Mouse (Mus musculus) layer of hippocampus, postnatal 14 days (tissue): Measurements from ENCODE around the gene Saa2. TPM values are rescaled to one million over a fixed set of nuclear protein-coding genes. Genes with fewer than 3 reads are reported as not detected.

Experiments used
- DNase-seq, 2 experiments: peaks; one replicate each; pipeline ENCODE4 v3.0.0; 2021 to 2022; ENCODE audit warnings: low spot score in 2 of 2, mixed read lengths in 1 of 2
- total RNA-seq, 2 experiments: library from RNA; stranded (reverse); gene quantifications; 2 replicates each; pipeline ENCODE4 v1.2.3; 2021

Gene Saa2
- total RNA-seq, 2 experiments from 2014 or later: not detected

DNA sequence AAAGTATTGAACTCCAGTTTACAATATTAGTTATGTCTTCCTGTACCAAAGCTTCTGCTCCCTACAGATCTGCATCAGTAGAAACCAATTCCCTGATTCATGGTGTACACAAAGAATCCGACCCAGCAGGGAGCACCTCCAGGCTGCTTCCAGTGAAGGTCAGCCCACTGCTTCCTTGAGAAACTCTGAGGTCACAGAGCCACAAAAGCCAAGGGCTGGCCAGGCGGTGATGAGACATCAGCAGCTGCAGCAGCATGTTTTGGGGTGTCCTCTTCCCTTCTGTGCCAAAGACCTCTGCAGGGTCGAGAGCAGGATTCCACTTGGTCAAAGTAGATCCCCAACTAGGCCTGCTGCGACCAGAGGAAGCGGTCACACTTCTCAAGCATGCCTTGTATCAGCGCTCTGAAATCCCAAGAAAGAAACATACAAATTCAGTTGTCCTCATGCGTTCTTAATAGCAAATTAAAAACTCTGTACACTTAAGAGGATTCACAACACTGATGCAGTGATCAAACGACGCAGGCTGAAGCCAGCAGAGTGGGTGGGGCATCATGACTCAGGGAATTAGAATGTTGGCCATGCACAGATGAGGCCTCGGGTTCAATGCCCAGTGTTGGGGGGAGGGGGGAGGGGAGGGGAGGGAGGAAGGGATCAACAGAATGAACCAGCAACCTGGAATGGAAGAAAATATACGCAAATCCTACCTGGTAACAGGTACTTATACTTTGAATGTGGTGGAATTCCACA lies 9.6 kb downstream of the Saa2 start:
- no peak for DNase-seq

DNA sequence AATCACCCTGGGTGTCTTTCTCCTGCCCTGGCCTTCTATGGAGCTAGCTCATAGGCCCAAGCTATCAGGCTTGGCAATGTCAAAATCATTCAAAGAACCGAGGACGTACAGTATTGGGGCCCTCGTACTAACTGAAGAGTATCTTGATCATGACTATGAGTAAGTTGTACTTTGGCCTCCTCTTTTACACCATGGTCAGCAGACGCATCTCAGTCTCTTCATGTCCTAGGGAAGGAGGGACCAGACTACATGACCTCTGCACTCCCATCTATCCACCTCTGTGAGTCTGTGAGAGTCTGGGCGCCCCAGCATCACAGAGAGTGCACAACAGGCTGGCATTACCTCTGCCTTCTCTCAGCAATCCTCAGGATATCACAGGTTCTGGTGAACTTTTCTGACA lies 11.0 kb downstream of the Saa2 start:
- no peak for DNase-seq

DNA sequence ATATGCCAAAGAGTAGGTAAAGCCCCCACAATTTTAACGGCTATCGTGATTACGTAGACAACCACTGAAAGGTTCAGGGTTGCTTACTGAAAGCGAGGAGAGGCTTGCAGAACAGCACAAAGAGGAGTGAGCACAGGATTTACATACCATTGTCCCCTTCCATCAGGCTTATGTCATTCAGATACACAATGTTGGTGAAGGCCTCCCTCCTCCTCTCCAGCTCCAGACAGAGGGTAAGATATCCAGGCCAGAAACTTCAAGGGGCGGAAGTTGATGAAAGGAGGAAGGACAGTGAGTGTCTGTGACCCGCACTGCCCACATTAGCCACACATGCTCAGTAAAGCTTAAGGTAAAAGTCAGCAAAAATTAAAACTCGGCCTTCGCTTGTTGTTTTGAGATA lies 13.1 kb downstream of the Saa2 start:
- DNase-seq: no peak

DNA sequence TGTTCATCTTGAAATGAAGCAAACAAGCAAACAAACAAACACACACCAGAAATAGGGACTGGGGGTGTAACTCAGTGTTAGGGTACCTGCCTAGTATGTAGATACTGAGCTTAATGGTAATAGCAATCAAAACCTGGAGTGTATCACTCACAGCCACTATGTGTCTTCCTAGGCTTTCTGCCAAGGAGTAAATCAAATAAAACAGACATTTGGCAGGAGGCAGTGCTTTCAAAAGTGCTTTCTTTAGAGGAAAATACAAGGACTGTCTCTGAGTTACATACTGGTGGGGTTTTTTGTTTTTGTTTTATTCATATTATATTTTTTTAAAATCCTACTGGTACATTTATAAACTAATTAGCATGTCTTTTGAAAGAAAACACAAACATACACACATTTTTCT lies 15.8 kb downstream of the Saa2 start:
- DNase-seq: no peak

DNA sequence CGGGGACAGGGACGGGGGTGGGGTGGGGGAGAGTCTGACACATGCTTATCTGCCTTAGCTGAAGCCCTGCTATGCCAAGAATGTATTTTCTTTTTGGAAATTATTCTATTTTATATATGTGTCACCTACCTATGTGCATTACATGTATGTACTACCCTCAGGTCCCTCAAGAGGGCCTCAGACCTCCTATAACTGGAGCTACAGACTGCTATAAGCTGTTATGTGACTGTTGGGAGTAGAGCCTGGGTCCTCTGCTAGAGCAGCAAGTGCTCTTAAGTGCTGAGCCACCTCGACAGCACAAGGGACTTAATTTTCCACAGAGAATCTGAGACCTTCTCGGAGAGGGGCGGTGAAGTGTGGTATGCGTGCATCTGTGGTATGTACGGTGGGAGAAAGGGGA lies 16.9 kb downstream of the Saa2 start:
- DNase-seq: no peak

DNA sequence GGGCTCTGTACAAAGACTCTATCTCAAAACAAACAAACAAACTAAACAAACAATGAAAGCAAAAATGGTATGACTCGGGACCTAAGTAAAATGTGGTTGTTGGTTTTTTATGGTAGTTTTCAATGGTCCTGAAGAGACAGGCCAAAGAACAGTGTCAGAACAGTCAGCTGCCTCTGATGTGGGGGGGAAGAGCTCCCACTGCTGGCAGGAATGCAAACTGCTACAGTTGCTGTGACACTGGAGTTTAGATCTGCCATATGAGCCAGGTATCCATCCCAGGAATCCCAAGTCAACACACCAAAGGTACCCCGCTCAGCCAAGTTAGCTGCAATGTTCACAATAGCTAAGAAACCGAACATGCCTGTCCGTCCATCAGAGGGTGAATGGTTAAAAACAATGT lies 19.1 kb downstream of the Saa2 start:
- DNase-seq: peak; percentile 14 to 29

DNA sequence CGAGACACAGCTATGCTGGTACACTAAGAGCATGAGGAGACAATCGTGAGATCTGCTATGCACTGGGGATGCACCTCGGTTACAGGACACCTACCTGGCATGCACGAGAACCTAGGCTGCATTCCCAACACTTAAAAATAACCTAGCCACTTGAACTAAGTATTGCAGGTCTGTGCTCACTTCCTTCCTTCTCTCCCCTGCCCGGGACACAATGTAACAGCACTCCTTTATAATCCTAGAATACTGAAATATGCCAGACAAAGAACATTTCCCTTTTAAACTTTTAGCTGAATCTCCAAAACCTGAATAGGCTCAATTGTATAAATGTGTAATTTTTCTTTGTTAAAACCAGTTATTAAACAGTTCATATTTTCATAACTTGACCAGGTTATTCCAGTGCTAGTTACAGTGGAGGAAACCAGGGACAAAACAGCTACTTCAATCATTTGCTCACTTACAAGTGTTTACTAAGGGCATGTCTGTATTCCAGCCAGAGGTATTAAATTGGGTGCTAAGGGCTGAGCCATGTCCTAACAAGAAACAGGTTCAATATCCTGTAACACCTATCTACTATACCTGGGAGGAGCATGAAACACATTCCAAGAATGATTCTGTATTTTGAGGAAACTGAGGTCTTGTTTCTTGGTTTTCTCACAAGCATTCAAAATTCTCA lies 37.7 kb downstream of the Saa2 start:
- no peak for DNase-seq

DNA sequence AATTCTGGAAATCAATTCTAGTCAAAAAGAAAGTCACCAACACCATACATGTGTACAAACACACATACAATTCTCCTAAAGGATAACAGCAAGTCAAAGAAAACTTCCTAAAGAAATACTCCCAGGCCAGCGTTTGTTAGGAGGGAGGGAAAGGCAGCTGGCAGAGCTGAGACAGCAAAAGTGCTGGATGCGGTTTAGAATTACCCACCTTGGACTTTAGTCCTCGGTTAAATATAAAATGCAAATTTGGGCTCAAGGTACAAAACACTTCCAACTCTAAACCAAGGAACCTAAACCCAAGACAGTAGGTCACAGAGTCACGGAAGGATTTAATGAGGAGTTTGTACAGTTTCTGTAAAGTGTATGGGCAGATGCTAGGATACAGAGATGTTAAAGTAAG lies 42.3 kb downstream of the Saa2 start:
- DNase-seq: no peak

DNA sequence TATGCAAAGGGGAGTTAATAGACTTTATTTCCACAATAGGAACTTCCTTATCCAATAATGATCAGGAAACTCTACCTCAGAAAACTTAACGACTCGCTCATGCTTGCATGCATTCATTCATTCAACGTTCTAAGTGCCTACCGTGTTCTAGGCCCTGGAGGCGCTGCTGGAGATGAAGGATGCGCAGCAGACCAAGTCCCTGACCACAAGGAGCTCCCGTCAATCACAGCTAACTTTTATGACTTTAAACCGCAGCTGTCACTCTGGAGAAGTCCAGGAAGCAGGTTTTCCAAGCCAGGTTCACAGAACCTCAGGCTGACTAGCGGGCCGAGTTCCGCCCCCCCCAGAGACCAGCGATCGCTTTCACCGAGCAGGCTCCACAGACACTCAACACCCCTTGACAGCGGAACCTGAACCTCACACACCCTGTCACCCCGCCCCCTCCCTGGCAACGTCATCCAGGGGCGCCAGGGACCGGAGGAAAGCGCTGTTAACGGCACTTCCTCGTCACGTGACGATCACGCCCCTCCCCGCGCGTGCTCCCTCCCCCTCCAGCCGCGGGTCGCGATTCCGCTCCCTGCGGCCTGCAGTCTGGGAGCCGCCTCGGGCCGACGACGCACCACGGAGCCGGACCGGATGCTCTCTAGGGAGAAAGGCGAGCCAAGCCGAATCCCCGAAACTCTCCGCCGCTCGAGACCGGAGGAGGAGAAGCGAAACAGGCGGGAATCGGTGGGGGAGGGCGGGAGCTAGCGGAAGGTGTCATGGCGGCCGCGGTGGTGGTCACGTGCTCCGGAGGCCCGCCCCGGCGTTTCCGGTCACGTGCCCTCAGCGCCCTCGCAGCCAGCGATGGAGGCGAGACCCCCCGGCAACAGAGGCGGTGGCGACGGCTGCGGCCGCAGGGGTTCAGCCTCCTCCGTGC lies 44.0 kb downstream of the Saa2 start, which contains the start of the genes Hps5 and Gtf2h1:
Hps5 (minus strand) TSS at position 778 of the 919 bp plus-strand sequence.
Gtf2h1 (plus strand) TSS at position 817 of the 919 bp plus-strand sequence.
- peak; percentile 95 to 98 for DNase-seq

DNA sequence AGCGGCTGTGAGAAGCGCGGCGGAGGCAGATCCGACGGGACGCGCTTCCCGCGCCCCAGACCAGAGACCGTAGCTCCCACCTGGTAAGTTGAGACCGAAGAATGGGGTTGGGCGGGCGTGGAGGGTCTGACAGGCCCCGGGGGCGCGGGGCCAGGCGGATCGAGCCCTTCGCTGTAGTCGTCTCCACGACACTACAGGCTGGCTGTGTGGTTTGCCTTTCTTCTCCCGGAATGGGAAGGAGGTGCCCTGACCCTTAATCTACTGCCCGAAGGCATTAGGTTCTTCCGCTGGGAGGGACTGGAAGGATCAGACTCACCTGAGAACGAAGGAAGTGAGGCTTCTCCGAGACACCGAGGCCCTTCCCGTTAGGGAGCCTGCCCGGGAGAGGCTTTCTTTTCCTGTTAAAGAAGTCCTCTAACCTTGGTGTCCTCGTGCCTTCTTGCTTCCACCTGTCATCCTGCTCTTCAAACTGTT lies 44.7 kb downstream of the Saa2 start:
- DNase-seq: no peak

DNA sequence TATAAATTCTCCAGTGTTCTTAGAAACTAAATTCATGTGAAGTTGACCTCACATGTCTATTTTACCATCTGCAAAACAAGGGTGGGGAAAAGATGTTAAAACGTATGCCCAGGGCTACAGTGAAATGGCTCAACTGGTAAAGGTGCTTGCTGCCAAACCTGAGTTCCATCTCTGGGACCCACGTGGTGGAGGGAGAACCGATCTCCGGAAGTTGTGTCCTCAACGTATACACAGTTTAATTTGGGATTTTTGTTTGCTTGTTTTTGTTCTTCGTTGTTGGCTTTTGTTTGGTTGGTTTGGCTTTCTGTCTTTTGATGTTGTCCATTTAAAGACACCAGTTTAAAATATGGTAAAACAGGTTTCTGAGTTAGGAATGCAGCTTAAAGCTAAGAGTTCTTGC lies 45.2 kb downstream of the Saa2 start:
- DNase-seq: no peak

Other genes starting within 250 kb of the Saa2 start
- 10 to 100 TPM; 49.3 to 53.4 TPM for gene Sergef, start 112.0 kb upstream of the Saa2 start, total RNA-seq
- under 1 TPM; 0.19 to 0.35 TPM for gene Tph1, start 79.3 kb upstream of the Saa2 start, total RNA-seq
- 1 to 10 TPM; 9.0 to 9.1 TPM for gene Saal1, start 41.1 kb upstream of the Saa2 start, total RNA-seq
- gene Saa3, start 36.1 kb upstream of the Saa2 start, total RNA-seq: not detected
- not detected for gene Saa4, start 19.2 kb upstream of the Saa2 start, total RNA-seq
- not detected for gene Saa1, start 8.8 kb upstream of the Saa2 start, total RNA-seq
- 10 to 100 TPM; 16.0 to 18.7 TPM for gene Hps5, start 44.3 kb downstream of the Saa2 start, total RNA-seq
- gene Gtf2h1, start 44.3 kb downstream of the Saa2 start, total RNA-seq: 10 to 100 TPM; 34.3 to 41.6 TPM
- 100 to 1,000 TPM; 378 to 396 TPM for gene Ldha, start 89.7 kb downstream of the Saa2 start, total RNA-seq
- gene Ldhc, start 109.4 kb downstream of the Saa2 start, total RNA-seq: not detected
- gene Tsg101, start 168.2 kb downstream of the Saa2 start, total RNA-seq: 10 to 100 TPM; 71.9 to 80.3 TPM
- gene Uevld, start 206.7 kb downstream of the Saa2 start, total RNA-seq: 10 to 100 TPM; 10.4 to 11.3 TPM
- not detected for gene Gm9999, start 231.8 kb downstream of the Saa2 start, total RNA-seq